Mouse (Mus musculus) ES-E14 (cell line): Measurements from ENCODE around the gene Tmem59l.

ENCODE experiments used
- CHD2 ChIP-seq: IDR thresholded peaks from 2 replicates; pipeline ENCODE4 v1.6.1; 2014; ENCODE audit warnings: mild to moderate bottlenecking, low read depth, low read length, inconsistent platforms
- HCFC1 ChIP-seq: IDR thresholded peaks from 2 replicates; pipeline ENCODE4 v1.6.1; 2012; ENCODE audit warnings: low read length, inconsistent platforms, borderline replicate concordance; ENCODE audit not compliant: insufficient read depth
- MAFK ChIP-seq: IDR thresholded peaks from 2 replicates; pipeline ENCODE4 v1.6.1; 2014; ENCODE audit warnings: mild to moderate bottlenecking, low read depth, low read length, inconsistent platforms; ENCODE audit not compliant: insufficient read depth
- ZNF384 ChIP-seq: IDR thresholded peaks from 2 replicates; pipeline ENCODE4 v1.6.1; 2012; ENCODE audit warnings: low read depth, low read length, inconsistent platforms

GRCm38 (mm10) chr8:70439848-70440179 is 47.3 kb downstream of the Tmem59l start:
- no peak for TF ChIP-seq CHD2
- no peak for TF ChIP-seq HCFC1
- TF ChIP-seq ZNF384 = no peak
- TF ChIP-seq MAFK = no peak
